Mouse (Mus musculus) CD4-positive helper T cell, adult 2 months (primary cell): ENCODE results near the gene Tm9sf4.

ENCODE experiments used
- DNase-seq: peaks from one replicate; pipeline ENCODE4 v3.0.0-alpha.2; 2012; ENCODE audit warnings: low read depth, missing footprints, low spot score

The Tm9sf4 gene

GRCm38 (mm10) chr2:153214771-153215259 is 53.7 kb downstream of the Tm9sf4 start:
- DNase-seq, result peak; percentile 80

GRCm38 (mm10) chr2:153215421-153215820 is 54.3 kb downstream of the Tm9sf4 start:
- DNase-seq, result peak; percentile 63

GRCm38 (mm10) chr2:153217826-153218340 is 56.8 kb downstream of the Tm9sf4 start:
- DNase-seq, result no peak

- no peak for DNase-seq
Observed at GRCm38 (mm10) chr2:153218516-153218915, 57.4 kb downstream of the Tm9sf4 start.

GRCm38 (mm10) chr2:153221620-153222019 is 60.5 kb downstream of the Tm9sf4 start:
- no peak for DNase-seq

- no peak for DNase-seq
Observed at GRCm38 (mm10) chr2:153222130-153222529, 61.0 kb downstream of the Tm9sf4 start.

GRCm38 (mm10) chr2:153222566-153222965 is 61.5 kb downstream of the Tm9sf4 start:
- DNase-seq, result no peak

- DNase-seq, result peak; percentile 74
Observed at GRCm38 (mm10) chr2:153224946-153225594, 64.0 kb downstream of the Tm9sf4 start, which contains the start of gene Tspyl3. Gene Tspyl3 (minus strand): TSS chr2:153225441.

- no peak for DNase-seq
Observed at GRCm38 (mm10) chr2:153225595-153225953, 64.5 kb downstream of the Tm9sf4 start.

- no peak for DNase-seq
Observed at GRCm38 (mm10) chr2:153227959-153228358, 66.9 kb downstream of the Tm9sf4 start.

GRCm38 (mm10) chr2:153228523-153228922 is 67.4 kb downstream of the Tm9sf4 start:
- no peak for DNase-seq

- no peak for DNase-seq
Observed at GRCm38 (mm10) chr2:153237193-153237592, 76.1 kb downstream of the Tm9sf4 start.

- peak; percentile 33 for DNase-seq
Observed at GRCm38 (mm10) chr2:153237891-153238290, 76.8 kb downstream of the Tm9sf4 start.

GRCm38 (mm10) chr2:153238406-153238805 is 77.3 kb downstream of the Tm9sf4 start:
- no peak for DNase-seq

- DNase-seq, result no peak
Observed at GRCm38 (mm10) chr2:153239021-153239859, 78.1 kb downstream of the Tm9sf4 start.

- no peak for DNase-seq
Observed at GRCm38 (mm10) chr2:153239860-153240480, 78.9 kb downstream of the Tm9sf4 start.

- DNase-seq, result peak; percentile 54
Observed at GRCm38 (mm10) chr2:153240701-153241235, 79.7 kb downstream of the Tm9sf4 start.

GRCm38 (mm10) chr2:153241250-153242014 is 80.3 kb downstream of the Tm9sf4 start, which contains the start of the genes Plagl2 and Pofut1:
Gene Plagl2 (minus strand): TSS chr2:153241426.
Gene Pofut1 (plus strand): TSS chr2:153241533.
- DNase-seq, result peak; percentile 94

GRCm38 (mm10) chr2:153242156-153242555 is 81.1 kb downstream of the Tm9sf4 start:
- no peak for DNase-seq

- DNase-seq, result no peak
Observed at GRCm38 (mm10) chr2:153249751-153250150, 88.6 kb downstream of the Tm9sf4 start.

- DNase-seq, result no peak
Observed at GRCm38 (mm10) chr2:153256604-153257003, 95.5 kb downstream of the Tm9sf4 start.
